Mouse (Mus musculus): Measurements from ENCODE around the gene Ahnak. TPM values are rescaled to one million over a fixed set of nuclear protein-coding genes. Genes with fewer than 3 reads are reported as not detected.

Ahnak gene
- polyA plus RNA-seq, 1 experiment: 14.7 TPM

DNA sequence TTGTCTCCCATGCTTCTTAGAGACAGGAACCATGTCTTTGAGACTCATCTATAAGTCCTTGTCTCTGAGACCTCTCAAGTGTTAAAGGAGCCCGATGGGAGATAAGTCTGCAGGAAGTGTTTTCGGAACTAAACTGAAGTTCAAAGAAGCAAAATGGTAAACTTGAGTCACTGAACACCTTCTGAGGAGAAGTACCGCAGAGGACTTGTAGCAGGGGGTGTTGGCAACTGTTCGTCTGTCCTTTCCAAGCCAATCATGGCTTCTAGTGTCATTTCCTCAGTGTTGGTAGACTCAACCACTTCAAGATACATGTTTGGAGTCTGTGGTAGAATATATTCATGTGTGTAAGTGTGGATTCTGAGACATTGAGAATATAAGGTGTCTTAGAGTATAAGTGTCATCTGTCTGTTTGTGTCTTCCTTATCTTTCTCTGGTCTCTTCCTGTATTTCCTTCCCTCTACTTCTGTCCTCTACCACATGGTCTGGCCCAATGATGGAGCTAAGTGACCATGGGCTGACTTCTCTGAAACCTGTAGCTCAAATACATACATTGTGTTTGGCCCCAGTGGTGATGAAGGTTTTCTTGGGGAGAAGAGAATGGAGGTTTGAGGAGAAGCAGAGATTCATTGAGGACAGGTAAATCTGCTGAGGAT is 66.7 kb downstream of the Ahnak start:
- Histone ChIP-seq H3K4me3 (ENCODE audit: low read depth, low read length) (no peak overlapping the region), H3K27me3 (ENCODE audit: control insufficient read depth, insufficient read depth, low read length) (no peaks in the 10 kb centered on the region), H3K4me1 (ENCODE audit: control insufficient read depth, insufficient read depth, insufficient read length, low read length) (no peaks in the 10 kb centered on the region; the same call in 1 of the 2 replicates), H3K36me3 (ENCODE audit: control insufficient read depth, insufficient read depth, low read length) (no peaks in the 10 kb centered on the region), H3K27ac (ENCODE audit: insufficient read depth, low read depth, low read length) (no peak overlapping the region)
- no peak for TF ChIP-seq CTCF (IDR thresholded peaks at IDR 0.05; ENCODE audit: extremely low read depth, insufficient read length, insufficient replicate concordance, low read depth, low read length)
- TF ChIP-seq POLR2A (IDR thresholded peaks at IDR 0.05; ENCODE audit: low read depth, low read length): no peak
- WGBS: 84% methylated on average over 4 of the region's 4 CpGs

DNA sequence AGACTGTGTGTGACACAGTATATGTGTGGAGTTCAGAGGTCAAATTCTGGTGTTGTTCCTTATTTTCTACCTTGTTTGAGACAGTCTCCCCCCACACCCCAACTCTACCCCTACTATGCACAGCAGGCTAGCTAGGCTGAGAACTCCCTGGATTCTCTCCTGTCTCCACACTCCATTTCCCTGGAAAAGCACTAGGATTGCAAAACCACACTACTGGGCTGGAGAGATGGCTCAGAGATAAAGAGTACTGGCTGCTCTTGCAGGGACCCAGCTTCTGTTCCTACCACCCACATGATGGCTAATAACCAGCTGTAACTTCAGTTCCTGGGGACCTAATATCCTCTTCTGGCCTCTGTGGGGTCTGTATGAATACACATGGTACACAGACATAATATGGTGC is 68.6 kb downstream of the Ahnak start:
- no peaks in the 10 kb centered on the region for H3K27me3 ChIP-seq (ENCODE audit: control insufficient read depth, insufficient read depth, low read length)
- no peak overlapping the region for H3K27ac ChIP-seq (ENCODE audit: insufficient read depth, low read depth, low read length)
- TF ChIP-seq CTCF (IDR thresholded peaks at IDR 0.05; ENCODE audit: extremely low read depth, insufficient read length, insufficient replicate concordance, low read depth, low read length) (no peak), POLR2A (IDR thresholded peaks at IDR 0.05; ENCODE audit: low read depth, low read length) (no peak)

DNA sequence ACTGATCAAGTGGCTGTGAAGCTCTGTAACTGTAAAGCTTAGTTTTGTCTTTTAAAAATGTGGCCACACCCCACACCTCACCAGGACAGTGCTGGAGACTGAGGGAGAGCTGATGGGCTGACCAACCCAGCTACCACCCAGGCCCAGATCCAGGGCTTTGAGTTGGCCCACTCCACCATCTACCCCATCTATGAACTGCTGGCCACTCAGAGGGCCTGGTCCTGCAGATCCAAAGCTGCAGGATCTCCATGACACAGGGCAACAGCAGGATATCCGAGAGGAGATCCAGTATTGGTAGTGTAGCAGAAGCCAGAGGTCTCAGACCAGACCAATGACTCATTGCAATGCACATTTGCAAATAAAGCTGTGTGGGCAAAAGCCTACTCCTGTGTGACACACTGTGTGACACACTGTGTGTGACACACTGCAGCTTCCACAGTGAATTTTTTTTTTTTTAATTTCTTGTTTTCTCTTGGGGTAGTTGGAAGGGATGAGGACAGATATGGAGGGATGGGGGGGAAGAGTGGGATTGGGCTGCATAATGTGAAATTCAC is 69.3 kb downstream of the Ahnak start:
- Histone ChIP-seq H3K27ac (ENCODE audit: insufficient read depth, low read depth, low read length) (no peak overlapping the region), H3K4me1 (ENCODE audit: control insufficient read depth, insufficient read depth, insufficient read length, low read length) (no peaks in the 10 kb centered on the region; the same call in 1 of the 2 replicates), H3K4me3 (ENCODE audit: low read depth, low read length) (no peak overlapping the region), H3K36me3 (ENCODE audit: control insufficient read depth, insufficient read depth, low read length) (no peaks in the 10 kb centered on the region), H3K27me3 (ENCODE audit: control insufficient read depth, insufficient read depth, low read length) (no peaks in the 10 kb centered on the region)
- TF ChIP-seq POLR2A (IDR thresholded peaks at IDR 0.05; ENCODE audit: low read depth, low read length): no peak
- no peak for TF ChIP-seq CTCF (IDR thresholded peaks at IDR 0.05; ENCODE audit: extremely low read depth, insufficient read length, insufficient replicate concordance, low read depth, low read length)
- 76% methylated on average over 1 of the region's 1 CpGs for WGBS

More for the DNA sequence above, 68.6 kb downstream of the Ahnak start:
- H3K4me3 ChIP-seq (ENCODE audit: low read depth, low read length): no peak overlapping the region
- no peaks in the 10 kb centered on the region for H3K36me3 ChIP-seq (ENCODE audit: control insufficient read depth, insufficient read depth, low read length)
- no peaks in the 10 kb centered on the region; the same call in 1 of the 2 replicates for H3K4me1 ChIP-seq (ENCODE audit: control insufficient read depth, insufficient read depth, insufficient read length, low read length)

DNA sequence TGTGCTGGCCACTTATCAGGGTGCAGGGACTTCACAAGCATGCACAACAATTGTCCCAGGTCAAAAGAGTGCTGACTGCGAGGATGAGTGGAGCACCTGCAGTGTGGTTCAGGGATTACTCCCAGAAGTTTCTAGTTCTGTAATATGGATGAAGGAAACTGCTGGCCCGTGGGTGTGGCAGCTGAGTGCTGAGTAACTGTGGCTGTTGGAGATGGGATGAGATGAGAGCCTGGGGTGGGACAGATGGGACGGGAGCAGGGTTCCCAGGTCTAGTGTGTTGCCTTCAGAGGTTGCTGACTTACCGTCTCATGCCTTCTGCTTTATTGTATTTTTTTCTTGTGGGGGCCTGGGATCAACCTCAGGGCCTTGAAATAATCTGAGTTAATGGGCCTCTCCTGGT is 69.9 kb downstream of the Ahnak start:
- Histone ChIP-seq H3K27ac (ENCODE audit: insufficient read depth, low read depth, low read length) (no peak overlapping the region), H3K27me3 (ENCODE audit: control insufficient read depth, insufficient read depth, low read length) (no peaks in the 10 kb centered on the region), H3K4me3 (ENCODE audit: low read depth, low read length) (no peak overlapping the region), H3K36me3 (ENCODE audit: control insufficient read depth, insufficient read depth, low read length) (no peaks in the 10 kb centered on the region), H3K4me1 (ENCODE audit: control insufficient read depth, insufficient read depth, insufficient read length, low read length) (no peaks in the 10 kb centered on the region)
- TF ChIP-seq POLR2A (IDR thresholded peaks at IDR 0.05; ENCODE audit: low read depth, low read length) (no peak), CTCF (IDR thresholded peaks at IDR 0.05; ENCODE audit: extremely low read depth, insufficient read length, insufficient replicate concordance, low read depth, low read length) (no peak)
- 76% methylated on average over 4 of the region's 4 CpGs for WGBS

DNA sequence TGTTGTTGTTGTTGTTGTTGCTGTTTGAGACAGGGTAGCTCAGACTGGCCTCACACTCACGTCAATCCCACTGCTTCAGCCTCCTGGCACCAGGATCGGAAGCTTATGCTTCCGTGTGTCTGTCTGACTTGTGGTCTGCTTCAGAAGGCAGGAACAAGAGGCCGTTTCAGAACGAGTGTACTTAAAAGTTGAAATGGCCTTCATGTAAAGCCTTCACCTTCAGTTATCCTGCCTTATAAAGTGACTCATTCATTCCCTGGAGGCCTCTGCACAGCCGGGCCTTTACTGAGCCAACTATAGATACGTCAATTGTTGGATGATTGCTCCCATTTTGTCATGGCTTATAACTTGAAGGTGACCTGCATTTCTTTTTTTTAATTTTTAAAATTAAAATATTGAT is 70.3 kb downstream of the Ahnak start:
- TF ChIP-seq CTCF (IDR thresholded peaks at IDR 0.05; ENCODE audit: extremely low read depth, insufficient read length, insufficient replicate concordance, low read depth, low read length): no peak
- no peak for TF ChIP-seq POLR2A (IDR thresholded peaks at IDR 0.05; ENCODE audit: low read depth, low read length)
- no peaks in the 10 kb centered on the region for H3K27me3 ChIP-seq (ENCODE audit: control insufficient read depth, insufficient read depth, low read length)
- WGBS: 81% methylated on average over 7 of the region's 7 CpGs
- no peak overlapping the region for H3K27ac ChIP-seq (ENCODE audit: insufficient read depth, low read depth, low read length)
- no peaks in the 10 kb centered on the region for H3K4me1 ChIP-seq (ENCODE audit: control insufficient read depth, insufficient read depth, insufficient read length, low read length)
- no peaks in the 10 kb centered on the region for H3K36me3 ChIP-seq (ENCODE audit: control insufficient read depth, insufficient read depth, low read length)
- no peak overlapping the region for H3K4me3 ChIP-seq (ENCODE audit: low read depth, low read length)

DNA sequence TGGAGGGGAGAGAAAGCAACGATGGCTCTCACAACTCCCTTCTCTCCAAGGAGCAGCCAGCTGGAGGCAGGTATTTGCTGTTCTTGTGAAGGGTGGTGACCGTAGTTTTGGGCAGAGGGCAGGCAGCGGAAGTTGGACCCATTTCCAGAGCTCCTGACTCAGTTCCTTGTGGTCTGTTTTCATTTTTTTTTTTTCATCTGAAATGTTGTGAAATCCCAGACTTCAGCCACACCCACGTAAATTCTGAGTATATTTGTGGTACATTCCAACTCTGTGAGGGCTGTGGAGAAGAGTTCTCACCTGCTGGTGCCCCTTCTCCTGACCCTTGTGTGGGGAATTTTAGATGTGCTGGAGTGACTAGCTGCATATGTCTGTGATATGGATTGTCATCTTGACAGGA is 71.0 kb downstream of the Ahnak start:
- 69% methylated on average over 4 of the region's 4 CpGs for WGBS
- Histone ChIP-seq H3K4me3 (ENCODE audit: low read depth, low read length) (no peak overlapping the region), H3K4me1 (ENCODE audit: control insufficient read depth, insufficient read depth, insufficient read length, low read length) (peaks cover 2% of the 10 kb centered on the region; the same call in 1 of the 2 replicates)

DNA sequence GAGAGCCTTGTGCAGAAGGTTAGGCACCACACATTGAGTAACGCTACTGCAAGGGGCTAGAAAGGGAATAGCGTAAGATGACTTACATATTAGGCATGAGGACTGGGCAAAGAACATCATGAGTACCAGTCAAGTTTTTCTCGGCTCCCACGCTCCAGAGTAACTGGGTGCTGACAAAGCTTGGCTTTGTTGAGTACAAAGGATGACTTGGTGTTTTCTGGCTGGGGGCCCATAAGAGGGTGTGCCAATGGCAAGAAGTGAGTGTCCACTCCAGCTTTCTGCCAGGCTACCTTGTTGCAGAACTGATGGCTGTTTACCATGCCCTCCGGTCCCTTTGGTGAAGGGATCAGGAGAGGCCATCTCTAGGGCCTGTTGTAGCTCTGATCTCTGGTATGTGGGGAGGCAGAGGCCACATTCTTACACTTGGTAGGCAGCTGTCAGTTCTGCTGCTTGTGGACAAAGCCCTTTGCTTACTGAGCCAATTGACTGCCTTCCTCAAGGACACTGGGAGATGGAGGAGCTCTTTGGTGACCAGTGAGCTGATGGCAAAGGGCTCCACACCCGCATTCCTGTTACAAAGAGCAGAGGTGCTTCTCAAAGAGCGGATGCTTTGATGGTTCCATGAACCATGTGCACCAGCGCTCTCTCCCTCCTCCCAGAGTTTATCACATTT is 72.3 kb downstream of the Ahnak start:
- Histone ChIP-seq H3K4me3 (ENCODE audit: low read depth, low read length) (no peak overlapping the region), H3K36me3 (ENCODE audit: control insufficient read depth, insufficient read depth, low read length) (no peaks in the 10 kb centered on the region), H3K27me3 (ENCODE audit: control insufficient read depth, insufficient read depth, low read length) (no peaks in the 10 kb centered on the region), H3K27ac (ENCODE audit: insufficient read depth, low read depth, low read length) (no peak overlapping the region), H3K4me1 (ENCODE audit: control insufficient read depth, insufficient read depth, insufficient read length, low read length) (peaks cover 10% of the 10 kb centered on the region; the same call in 1 of the 2 replicates)
- no peak for TF ChIP-seq CTCF (IDR thresholded peaks at IDR 0.05; ENCODE audit: extremely low read depth, insufficient read length, insufficient replicate concordance, low read depth, low read length)
- TF ChIP-seq POLR2A (IDR thresholded peaks at IDR 0.05; ENCODE audit: low read depth, low read length): no peak
- 89% methylated on average over 8 of the region's 8 CpGs for WGBS

More for the DNA sequence above, 71.0 kb downstream of the Ahnak start:
- Histone ChIP-seq H3K27ac (ENCODE audit: insufficient read depth, low read depth, low read length) (no peak overlapping the region), H3K36me3 (ENCODE audit: control insufficient read depth, insufficient read depth, low read length) (no peaks in the 10 kb centered on the region), H3K27me3 (ENCODE audit: control insufficient read depth, insufficient read depth, low read length) (no peaks in the 10 kb centered on the region)
- TF ChIP-seq CTCF (IDR thresholded peaks at IDR 0.05; ENCODE audit: extremely low read depth, insufficient read length, insufficient replicate concordance, low read depth, low read length) (no peak), POLR2A (IDR thresholded peaks at IDR 0.05; ENCODE audit: low read depth, low read length) (no peak)
